Mouse (Mus musculus) forebrain, postnatal 0 days (tissue): ENCODE measurements around the gene Chat. TPM values are rescaled to one million over a fixed set of nuclear protein-coding genes. Genes with fewer than 3 reads are reported as not detected.

Experiments used
- ATAC-seq: fragments of 200-750 bp; cut with Nextera tagmentation; 2 replicates; pipeline ENCODE4 v1.8.0; 2017; ENCODE audit warnings: mild to moderate bottlenecking, moderate library complexity
- DNase-seq: peaks from one replicate; pipeline ENCODE4 v3.0.0-alpha.2; 2015
- H3K27ac ChIP-seq: fragments of 300-500 bp; sonication (generic); 2 replicates; pipeline ENCODE4 v1.5.1; 2014; ENCODE audit warnings: low read depth, mild to moderate bottlenecking, antibody characterized with exemption, low read length, moderate library complexity, mixed read lengths
- H3K27me3 ChIP-seq: fragments of 300-500 bp; sonication (generic); 2 replicates; pipeline ENCODE4 v1.6.1; 2014; ENCODE audit warnings: mild to moderate bottlenecking, low read length, mixed read lengths; ENCODE audit not compliant: insufficient read depth
- H3K36me3 ChIP-seq: fragments of 300-500 bp; sonication (generic); 2 replicates; pipeline ENCODE4 v1.6.1; 2014; ENCODE audit warnings: mild to moderate bottlenecking, moderate library complexity; ENCODE audit not compliant: insufficient read depth
- H3K4me1 ChIP-seq: fragments of 300-500 bp; sonication (generic); 2 replicates; pipeline ENCODE4 v1.6.1; 2014; ENCODE audit warnings: antibody characterized with exemption; ENCODE audit not compliant: insufficient read depth
- H3K4me2 ChIP-seq: fragments of 300-500 bp; sonication (generic); 2 replicates; pipeline ENCODE4 v1.6.1; 2014; ENCODE audit warnings: low read depth, mild to moderate bottlenecking, moderate library complexity
- H3K4me3 ChIP-seq: fragments of 300-500 bp; sonication (generic); 2 replicates; pipeline ENCODE4 v1.5.1; 2014; ENCODE audit warnings: low read depth, low read length, mixed read lengths
- H3K9ac ChIP-seq: fragments of 300-500 bp; sonication (generic); 2 replicates; pipeline ENCODE4 v1.6.1; 2014; ENCODE audit warnings: mild to moderate bottlenecking
- H3K9me3 ChIP-seq: fragments of 300-500 bp; sonication (generic); 2 replicates; pipeline ENCODE4 v1.6.1; 2016; ENCODE audit warnings: low read length
- CTCF ChIP-seq: sonication (generic); IDR thresholded peaks from 2 replicates; pipeline ENCODE4 v1.5.1; 2016; ENCODE audit warnings: antibody characterized with exemption, control low read depth, low read depth
- WGBS: fragments of 180-500 bp; shearing (Covaris S2); extraction: QIAGEN DNeasy Blood & Tissue Kit; methylation state at CpG from one replicate; pipeline ENCODE4 v1.1.7; 2014; 5-methylcytosine and 5-hydroxymethylcytosine counted together
- polyA plus RNA-seq: library from polyadenylated mRNA; unstranded; fragments of >200 nt; fragmentation: Nextera tagmentation; extraction: Ambion mirVana; gene quantifications from 2 replicates; pipeline ENCODE4 v1.2.1, GENCODE M21; 2015
- total RNA-seq: library from RNA; depleted of rRNA; stranded (reverse); fragments of >200 nt; gene quantifications from 2 replicates; pipeline ENCODE4 v1.2.3, GENCODE M21; 2014

Gene Chat
- total and polyA plus RNA-seq, 2 experiments from 2014 or later: 0.47 to 0.90 TPM

DNA sequence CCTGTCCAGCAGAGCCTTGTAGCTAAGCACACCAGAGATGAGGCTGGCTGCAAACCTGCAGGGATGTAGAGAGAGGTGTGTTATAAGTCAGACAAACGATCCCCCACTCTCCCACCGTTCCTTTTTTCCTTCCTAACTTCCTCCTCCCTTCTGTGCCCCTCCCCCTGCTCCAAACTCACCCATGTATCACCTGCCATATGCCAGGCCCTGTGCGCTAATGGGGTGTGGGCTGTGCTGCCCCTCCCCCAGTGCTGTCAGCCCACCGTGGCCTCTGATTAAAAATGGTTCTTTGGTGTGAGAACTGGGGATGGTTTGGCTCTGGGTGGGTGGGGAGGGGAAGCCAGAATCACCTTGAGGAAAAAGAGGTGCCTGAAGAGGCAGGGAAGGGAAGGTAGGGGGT, 13.2 kb downstream of the Chat start:
- Histone ChIP-seq H3K9me3 (no peaks in the 10 kb centered on the region), H3K4me2 (no peak overlapping the region), H3K27ac (no peak overlapping the region), H3K4me3 (no peak overlapping the region), H3K27me3 (peaks cover 10% of the 10 kb centered on the region; the same call in 1 of the 2 replicates), H3K9ac (no peak overlapping the region), H3K4me1 (no peaks in the 10 kb centered on the region), H3K36me3 (no peaks in the 10 kb centered on the region)
- TF ChIP-seq CTCF: no peak
- no peak for ATAC-seq
- no peak for DNase-seq
- 14% methylated on average over 4 of the region's 4 CpGs for WGBS

DNA sequence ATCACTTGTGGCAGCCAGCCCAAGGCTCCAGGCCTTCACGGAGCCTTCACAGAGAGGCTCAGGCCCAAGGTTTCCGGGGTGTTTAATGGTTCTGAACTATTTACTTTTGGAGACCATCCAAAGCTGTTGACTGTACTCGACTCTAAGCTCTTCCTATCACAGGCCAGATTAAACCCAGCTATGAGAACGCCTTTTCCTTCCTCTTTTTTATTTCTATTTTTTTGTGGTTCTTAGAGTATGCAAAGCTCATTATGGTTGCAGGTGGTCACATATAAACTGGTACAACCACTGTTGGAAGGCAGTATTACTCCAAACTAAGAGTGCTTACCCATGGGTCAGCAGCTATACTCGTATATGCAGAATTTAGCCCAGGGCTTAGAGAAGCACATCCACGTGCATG, 18.8 kb downstream of the Chat start:
- no peak overlapping the region for H3K4me2 ChIP-seq
- no peaks in the 10 kb centered on the region for H3K27me3 ChIP-seq
- DNase-seq (no peak), ATAC-seq (no peak)
- no peaks in the 10 kb centered on the region for H3K36me3 ChIP-seq
- TF ChIP-seq CTCF: no peak
- H3K9me3 ChIP-seq: no peaks in the 10 kb centered on the region
- no peak overlapping the region for H3K4me3 ChIP-seq
- H3K27ac ChIP-seq: no peak overlapping the region
- WGBS: 77% methylated on average over 6 of the region's 6 CpGs
- no peaks in the 10 kb centered on the region for H3K4me1 ChIP-seq
- H3K9ac ChIP-seq: no peak overlapping the region

GRCm38 (mm10) chr14:32443446-32443845, 22.3 kb downstream of the Chat start:
- H3K9ac ChIP-seq: no peak overlapping the region
- no peak for ATAC-seq
- H3K27ac ChIP-seq: no peak overlapping the region
- H3K4me3 ChIP-seq: no peak overlapping the region
- no peaks in the 10 kb centered on the region for H3K9me3 ChIP-seq
- no peak overlapping the region for H3K4me2 ChIP-seq
- TF ChIP-seq CTCF: no peak
- H3K27me3 ChIP-seq: no peaks in the 10 kb centered on the region
- WGBS: 5% methylated on average over 8 of the region's 8 CpGs
- H3K4me1 ChIP-seq: no peaks in the 10 kb centered on the region
- no peak for DNase-seq
- no peaks in the 10 kb centered on the region for H3K36me3 ChIP-seq

- DNase-seq: peak; percentile 52
- Histone ChIP-seq H3K4me2 (no peak overlapping the region), H3K9ac (no peak overlapping the region), H3K4me3 (no peak overlapping the region), H3K4me1 (no peaks in the 10 kb centered on the region), H3K36me3 (no peaks in the 10 kb centered on the region), H3K9me3 (no peaks in the 10 kb centered on the region), H3K27ac (no peak overlapping the region), H3K27me3 (no peaks in the 10 kb centered on the region)
- TF ChIP-seq CTCF: no peak
- 16% methylated on average over 3 of the region's 3 CpGs for WGBS
- ATAC-seq: peak; percentile 89
Observed at GRCm38 (mm10) chr14:32439744-32440143, 26.0 kb downstream of the Chat start.

DNA sequence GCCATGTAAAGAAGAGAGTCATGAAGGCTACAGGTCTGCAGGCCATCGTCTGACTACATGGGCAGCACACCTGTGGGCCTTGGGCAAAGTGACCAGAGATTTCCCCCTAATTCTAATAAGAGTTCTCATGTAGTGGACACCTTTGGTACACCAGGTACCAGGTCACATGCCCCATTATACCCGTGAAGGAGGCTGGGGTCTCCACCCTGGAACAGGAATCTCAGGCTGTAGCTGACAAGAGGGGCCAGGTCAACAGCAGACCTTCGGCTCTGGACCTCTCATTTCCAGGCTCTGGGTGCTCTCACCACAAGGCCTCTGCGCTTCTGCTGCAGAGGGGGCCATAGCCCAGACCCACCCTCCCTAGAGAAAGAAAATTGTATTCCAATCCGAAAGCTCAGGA, 26.5 kb downstream of the Chat start:
- Histone ChIP-seq H3K27ac (no peak overlapping the region), H3K4me2 (no peak overlapping the region), H3K9ac (no peak overlapping the region), H3K4me1 (no peaks in the 10 kb centered on the region), H3K36me3 (no peaks in the 10 kb centered on the region), H3K4me3 (no peak overlapping the region), H3K27me3 (no peaks in the 10 kb centered on the region), H3K9me3 (no peaks in the 10 kb centered on the region)
- WGBS: 61% methylated on average over 5 of the region's 5 CpGs
- DNase-seq (no peak), ATAC-seq (no peak)
- TF ChIP-seq CTCF: no peak

DNA sequence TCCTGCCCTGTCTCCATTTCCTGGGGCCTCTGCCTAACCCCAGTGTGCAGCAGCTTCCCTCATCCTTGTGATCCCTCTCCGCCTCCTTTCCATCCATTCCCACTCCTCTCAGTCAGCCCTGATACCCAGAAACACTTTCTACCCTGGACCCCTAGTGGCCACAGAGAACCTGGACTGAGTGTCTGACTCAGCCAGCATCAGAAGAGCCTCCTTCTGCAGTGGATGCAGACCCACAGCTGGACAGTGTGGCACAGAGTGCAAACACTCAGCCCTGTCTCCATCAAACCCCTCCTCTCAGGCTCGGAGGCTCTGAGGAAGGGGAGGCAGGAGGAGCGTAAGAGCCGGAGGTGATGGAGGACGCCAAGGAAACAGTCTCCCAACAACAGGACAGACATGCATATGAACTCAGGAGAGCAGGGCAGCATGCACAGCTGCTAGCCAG, 28.4 kb downstream of the Chat start:
- no peaks in the 10 kb centered on the region for H3K4me1 ChIP-seq
- H3K9ac ChIP-seq: no peak overlapping the region
- H3K36me3 ChIP-seq: no peaks in the 10 kb centered on the region
- H3K9me3 ChIP-seq: no peaks in the 10 kb centered on the region
- no peaks in the 10 kb centered on the region for H3K27me3 ChIP-seq
- 43% methylated on average over 5 of the region's 5 CpGs for WGBS
- no peak for DNase-seq
- H3K4me3 ChIP-seq: no peak overlapping the region
- TF ChIP-seq CTCF: peak; percentile 43
- H3K4me2 ChIP-seq: no peak overlapping the region
- no peak overlapping the region for H3K27ac ChIP-seq
- no peak for ATAC-seq

GRCm38 (mm10) chr14:32429030-32429602, 36.7 kb downstream of the Chat start:
- no peak overlapping the region for H3K4me2 ChIP-seq
- WGBS: 22% methylated on average over 8 of the region's 8 CpGs
- ATAC-seq (no peak), DNase-seq (no peak)
- no peak overlapping the region for H3K9ac ChIP-seq
- H3K4me1 ChIP-seq: no peaks in the 10 kb centered on the region
- no peaks in the 10 kb centered on the region for H3K27me3 ChIP-seq
- no peak overlapping the region for H3K4me3 ChIP-seq
- no peaks in the 10 kb centered on the region for H3K36me3 ChIP-seq
- H3K27ac ChIP-seq: no peak overlapping the region
- no peaks in the 10 kb centered on the region for H3K9me3 ChIP-seq
- no peak for TF ChIP-seq CTCF
